Mouse (Mus musculus) lung, embryonic 16.5 days (tissue): ENCODE results near the gene Plxna3. TPM values are rescaled to one million over a fixed set of nuclear protein-coding genes. Genes with fewer than 3 reads are reported as not detected.

Experiments
- ATAC-seq: fragments of 200-750 bp; cut with Nextera tagmentation; 2 replicates; pipeline ENCODE4 v1.8.0; 2017; ENCODE audit warnings: low read depth, mild to moderate bottlenecking, moderate library complexity
- H3K27ac ChIP-seq: fragments of 300-500 bp; sonication (generic); 2 replicates; pipeline ENCODE4 v1.5.1; 2014; ENCODE audit warnings: mild to moderate bottlenecking, control low read depth, low read length
- H3K27me3 ChIP-seq: fragments of 300-500 bp; sonication (generic); 2 replicates; pipeline ENCODE4 v1.6.1; 2014; ENCODE audit warnings: low read depth, low read length, mixed read lengths; ENCODE audit not compliant: control insufficient read depth, insufficient read depth
- H3K36me3 ChIP-seq: fragments of 300-500 bp; sonication (generic); 2 replicates; pipeline ENCODE4 v1.6.1; 2014; ENCODE audit warnings: low read length; ENCODE audit not compliant: control insufficient read depth, insufficient read depth
- H3K4me1 ChIP-seq: fragments of 300-500 bp; sonication (generic); replicated peaks from 2 replicates; pipeline ENCODE4 v1.6.1; 2014; ENCODE audit warnings: low read length, mixed read lengths; ENCODE audit not compliant: control insufficient read depth, insufficient read depth
- H3K4me2 ChIP-seq: fragments of 300-500 bp; sonication (generic); 2 replicates; pipeline ENCODE4 v1.6.1; 2014; ENCODE audit warnings: low read depth, low read length, control low read depth
- H3K4me3 ChIP-seq: fragments of 300-500 bp; sonication (generic); 2 replicates; pipeline ENCODE4 v1.5.1; 2014; ENCODE audit warnings: mild to moderate bottlenecking, low read length, control low read depth
- H3K9ac ChIP-seq: fragments of 300-500 bp; sonication (generic); 2 replicates; pipeline ENCODE4 v1.6.1; 2014; ENCODE audit warnings: low read length, control low read depth
- H3K9me3 ChIP-seq: fragments of 300-500 bp; sonication (generic); 2 replicates; pipeline ENCODE4 v1.6.1; 2016; ENCODE audit warnings: low read length; ENCODE audit not compliant: control insufficient read depth
- WGBS: fragments of 180-500 bp; shearing (Covaris S2); extraction: QIAGEN DNeasy Blood & Tissue Kit; methylation state at CpG from one replicate; pipeline ENCODE4 v1.1.7; 2014; 5-methylcytosine and 5-hydroxymethylcytosine counted together
- polyA plus RNA-seq: library from polyadenylated mRNA; unstranded; fragments of >200 nt; fragmentation: Nextera tagmentation; extraction: Ambion mirVana; gene quantifications from 2 replicates; pipeline ENCODE4 v1.2.1, GENCODE M21; 2015

Gene Plxna3
- polyA plus RNA-seq, result 7.5 and 9.9 TPM in 2 replicates

DNA sequence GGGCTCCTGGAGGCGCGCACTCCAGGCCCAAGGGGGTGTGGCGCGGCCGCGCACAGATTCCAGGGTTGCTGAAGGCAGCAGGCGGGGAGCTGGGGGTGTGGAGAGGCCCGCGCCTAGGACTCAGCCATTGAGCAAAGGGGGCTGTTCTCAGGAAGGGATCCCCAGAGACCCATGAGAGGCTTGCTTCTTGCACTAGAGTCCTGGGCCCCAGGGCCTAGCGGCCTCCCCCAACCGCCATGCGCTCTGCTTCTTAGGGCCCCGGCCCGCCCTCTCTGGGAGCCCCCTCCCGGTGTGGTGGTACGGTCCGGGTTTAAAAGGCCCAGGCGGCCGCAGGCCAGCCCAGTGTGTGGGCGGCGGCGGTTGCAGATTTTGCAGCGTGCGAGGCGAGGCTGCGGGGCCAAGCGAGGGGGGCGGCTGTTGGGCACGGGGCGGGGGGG lies at the start of gene Plxna3:
Plxna3 (plus strand) TSS at position 342 of the 437 bp plus-strand sequence.
- peak within 1 kb of the TSS; percentile 56 for H3K4me3 ChIP-seq
- H3K27me3 ChIP-seq, result no peaks in the 10 kb centered on the region
- no peaks in the 10 kb centered on the region for H3K9me3 ChIP-seq
- H3K4me2 ChIP-seq, result peak within 1 kb of the TSS; percentile 80
- H3K36me3 ChIP-seq, result no peaks in the 10 kb centered on the region
- peak within 1 kb of the TSS; percentile 77 for H3K27ac ChIP-seq
- peak; percentile 97 for ATAC-seq
- no peaks in the 10 kb centered on the region for H3K4me1 ChIP-seq
- peak within 1 kb of the TSS; percentile 75 for H3K9ac ChIP-seq
- WGBS, result 9% methylated on average over 15 of the region's 30 CpGs

DNA sequence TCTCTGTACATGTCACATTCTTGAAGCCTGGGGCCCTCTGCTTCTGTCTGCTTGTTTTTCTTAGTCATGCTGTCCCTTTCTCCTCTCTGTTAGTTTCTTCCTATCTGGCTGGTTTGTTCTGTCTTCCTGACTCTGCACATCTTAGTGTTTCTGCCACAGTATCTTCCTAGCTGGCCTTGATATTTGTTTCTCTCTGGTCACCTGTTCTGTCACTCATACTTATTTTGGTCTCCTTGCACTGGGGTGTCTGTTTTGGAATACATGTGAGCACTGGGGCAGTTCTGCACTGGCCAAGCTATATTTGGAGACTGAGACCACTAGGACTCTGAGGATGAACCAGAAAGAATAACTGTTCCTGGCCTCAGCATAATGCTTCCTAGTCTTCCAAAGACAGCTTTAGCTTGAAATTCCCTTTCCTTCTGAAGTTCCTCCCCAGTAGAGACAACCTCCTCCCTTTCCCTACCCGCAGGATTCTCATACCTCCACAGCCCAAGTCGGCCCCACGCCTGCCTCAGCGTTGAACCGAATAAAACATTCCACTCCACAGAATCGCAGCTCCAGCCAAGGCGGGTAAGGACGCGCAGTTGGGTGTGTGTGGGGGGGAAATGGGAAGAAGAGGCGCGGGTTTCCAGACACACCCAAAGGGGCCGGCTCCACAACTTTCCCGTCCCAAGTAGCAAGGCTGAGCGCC lies 47.7 kb upstream of the Plxna3 start:
- peak overlapping the region; percentile 78 for H3K4me2 ChIP-seq
- 13% methylated on average over 11 of the region's 14 CpGs for WGBS
- H3K27ac ChIP-seq, result peak overlapping the region; percentile 81
- ATAC-seq, result 0 out of 2 replicates have a peak, but pooled peaks have one; percentile 1
- H3K27me3 ChIP-seq, result no peaks in the 10 kb centered on the region
- no peaks in the 10 kb centered on the region for H3K9me3 ChIP-seq
- peak overlapping the region; percentile 77 for H3K9ac ChIP-seq
- no peaks in the 10 kb centered on the region for H3K36me3 ChIP-seq
- peaks cover 4% of the 10 kb centered on the region; the same call in 1 of the 2 replicates for H3K4me1 ChIP-seq
- H3K4me3 ChIP-seq, result peak overlapping the region; percentile 64

DNA sequence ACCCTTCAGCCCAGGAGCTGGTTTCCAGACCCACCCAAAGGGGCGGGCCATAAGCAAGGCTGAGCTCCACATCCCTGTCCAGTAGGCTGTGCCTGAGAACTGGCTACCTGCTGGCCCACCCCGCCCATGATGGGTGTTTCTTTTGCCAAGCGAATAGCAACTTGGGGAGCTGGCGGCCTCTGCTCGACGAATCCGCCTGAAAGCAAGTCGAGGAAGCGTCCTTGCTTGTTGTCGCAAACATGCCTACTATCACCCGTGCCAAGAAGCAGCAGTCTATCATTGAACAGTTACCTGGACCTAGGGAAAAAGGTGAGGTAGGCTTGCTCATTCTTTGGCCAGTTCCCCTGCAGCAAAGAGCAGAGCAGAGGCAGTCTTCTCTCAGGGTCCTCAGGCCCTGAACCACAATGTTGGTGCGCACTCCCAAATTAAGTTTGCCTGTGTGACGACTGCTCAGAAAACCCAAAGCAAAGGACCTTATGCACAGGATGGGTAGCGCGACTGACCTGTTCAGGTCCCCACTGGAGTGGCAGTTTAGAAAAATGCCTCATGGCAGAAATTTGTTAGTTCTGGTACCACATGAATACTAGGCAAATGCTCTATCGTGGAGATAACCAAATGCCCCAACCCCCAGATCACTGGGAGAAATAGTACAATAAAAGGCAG lies 47.0 kb upstream of the Plxna3 start, which contains the start of the genes Taz and Dnase1l1:
Taz (plus strand) TSS at position 181 of the 663 bp plus-strand sequence.
Dnase1l1 (minus strand) TSS at position 606 of the 663 bp plus-strand sequence.
- no peaks in the 10 kb centered on the region for H3K36me3 ChIP-seq
- H3K9ac ChIP-seq, result peak within 1 kb of the TSS; percentile 77
- peak within 1 kb of the TSS; percentile 64 for H3K4me3 ChIP-seq
- no peaks in the 10 kb centered on the region for H3K27me3 ChIP-seq
- ATAC-seq, result peak; percentile 95
- WGBS, result 13% methylated on average over 16 of the region's 16 CpGs
- peak within 1 kb of the TSS; percentile 93 for H3K27ac ChIP-seq
- H3K9me3 ChIP-seq, result no peaks in the 10 kb centered on the region
- peak within 1 kb of the TSS; percentile 78 for H3K4me2 ChIP-seq
- H3K4me1 ChIP-seq, result peaks cover 4% of the 10 kb centered on the region; the same call in 1 of the 2 replicates

DNA sequence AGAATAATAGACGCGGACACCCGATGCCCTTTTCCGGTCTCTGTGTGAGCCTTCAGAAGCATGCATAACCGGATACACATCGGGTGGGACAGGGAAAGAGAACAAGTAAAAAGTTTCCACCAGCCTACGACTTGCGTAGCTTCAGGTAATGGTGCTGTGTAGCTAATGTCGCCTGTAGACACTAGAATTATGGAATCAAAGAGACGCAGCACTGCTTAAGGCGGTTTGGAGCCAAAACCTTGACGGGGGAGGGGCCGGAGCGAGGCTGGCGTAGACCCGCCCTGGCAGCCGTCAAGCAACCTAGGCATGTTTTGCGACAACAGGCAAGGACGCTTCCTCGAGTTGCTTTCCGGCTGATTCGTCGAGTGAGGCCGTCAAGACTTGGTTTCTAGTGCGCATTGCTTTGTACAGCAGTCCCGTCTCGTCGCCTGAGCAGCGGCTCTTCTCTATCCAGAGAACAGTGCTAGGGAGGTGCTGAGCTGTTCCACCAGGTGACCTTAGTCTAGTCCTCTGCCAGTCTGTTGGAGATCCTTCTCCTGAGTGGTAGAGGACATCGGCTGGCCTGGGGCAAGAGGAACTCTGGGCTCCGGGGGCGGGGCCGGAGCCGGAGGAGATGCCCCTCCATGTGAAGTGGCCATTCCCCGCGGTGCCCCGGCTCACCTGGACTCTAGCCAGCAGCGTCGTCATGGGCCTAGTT lies 46.3 kb upstream of the Plxna3 start:
- H3K9ac ChIP-seq, result peak overlapping the region; percentile 77
- H3K4me1 ChIP-seq, result peaks cover 4% of the 10 kb centered on the region; the same call in 1 of the 2 replicates
- H3K27ac ChIP-seq, result peak overlapping the region; percentile 93
- no peaks in the 10 kb centered on the region for H3K27me3 ChIP-seq
- ATAC-seq, result peak; percentile 75
- H3K36me3 ChIP-seq, result no peaks in the 10 kb centered on the region
- H3K4me3 ChIP-seq, result peak overlapping the region; percentile 64
- peak overlapping the region; percentile 78 for H3K4me2 ChIP-seq
- no peaks in the 10 kb centered on the region for H3K9me3 ChIP-seq
- WGBS, result 18% methylated on average over 39 of the region's 39 CpGs

DNA sequence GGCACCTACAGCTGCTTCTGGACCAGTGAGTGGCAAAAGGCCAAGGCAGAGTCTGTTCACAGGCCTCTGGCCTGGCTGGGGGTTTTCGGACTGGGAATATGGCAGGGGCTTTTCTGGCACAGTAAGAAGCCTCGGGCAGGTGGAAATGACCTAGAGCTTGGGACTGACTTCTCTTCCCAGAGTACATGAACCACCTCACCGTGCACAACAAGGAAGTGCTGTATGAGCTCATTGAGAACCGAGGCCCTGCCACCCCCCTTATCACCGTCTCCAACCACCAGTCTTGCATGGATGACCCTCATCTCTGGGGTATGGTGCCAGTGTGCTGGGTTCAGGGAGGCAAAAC lies 45.8 kb upstream of the Plxna3 start:
- 27% methylated on average over 5 of the region's 5 CpGs for WGBS
- Histone ChIP-seq H3K9me3 (no peaks in the 10 kb centered on the region), H3K36me3 (no peaks in the 10 kb centered on the region), H3K4me2 (peak overlapping the region; percentile 78), H3K4me3 (peak overlapping the region; percentile 64), H3K27me3 (no peaks in the 10 kb centered on the region), H3K4me1 (peaks cover 4% of the 10 kb centered on the region; the same call in 1 of the 2 replicates), H3K9ac (peak overlapping the region; percentile 77), H3K27ac (peak overlapping the region; percentile 93)
- no peak; the same call in none of the 2 replicates for ATAC-seq

DNA sequence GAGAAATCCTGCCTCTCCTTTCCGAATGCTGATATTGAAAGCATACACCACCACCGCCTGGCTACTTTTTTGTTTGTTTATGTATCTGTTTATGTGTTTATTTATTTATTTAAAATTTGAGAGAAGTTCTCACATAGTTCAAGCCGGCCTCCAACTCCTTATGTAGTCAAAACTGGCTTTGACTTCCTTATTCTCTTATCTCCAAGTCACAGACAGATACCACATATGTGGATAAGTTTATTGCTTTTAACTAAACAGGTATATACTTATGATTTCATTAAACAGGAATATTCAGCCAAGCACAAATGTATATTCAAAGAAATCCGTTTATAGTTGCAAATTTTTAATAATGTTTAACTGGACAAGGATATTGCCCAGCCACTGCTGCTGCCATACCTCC lies 35.4 kb upstream of the Plxna3 start:
- no peak overlapping the region for H3K27ac ChIP-seq
- 70% methylated on average over 4 of the region's 4 CpGs for WGBS
- H3K4me3 ChIP-seq, result no peak overlapping the region
- H3K4me1 ChIP-seq, result peaks cover 2% of the 10 kb centered on the region; the same call in 1 of the 2 replicates
- no peaks in the 10 kb centered on the region for H3K27me3 ChIP-seq
- no peak for ATAC-seq
- no peak overlapping the region for H3K9ac ChIP-seq
- H3K36me3 ChIP-seq, result no peaks in the 10 kb centered on the region
- no peak overlapping the region for H3K4me2 ChIP-seq
- H3K9me3 ChIP-seq, result no peaks in the 10 kb centered on the region

DNA sequence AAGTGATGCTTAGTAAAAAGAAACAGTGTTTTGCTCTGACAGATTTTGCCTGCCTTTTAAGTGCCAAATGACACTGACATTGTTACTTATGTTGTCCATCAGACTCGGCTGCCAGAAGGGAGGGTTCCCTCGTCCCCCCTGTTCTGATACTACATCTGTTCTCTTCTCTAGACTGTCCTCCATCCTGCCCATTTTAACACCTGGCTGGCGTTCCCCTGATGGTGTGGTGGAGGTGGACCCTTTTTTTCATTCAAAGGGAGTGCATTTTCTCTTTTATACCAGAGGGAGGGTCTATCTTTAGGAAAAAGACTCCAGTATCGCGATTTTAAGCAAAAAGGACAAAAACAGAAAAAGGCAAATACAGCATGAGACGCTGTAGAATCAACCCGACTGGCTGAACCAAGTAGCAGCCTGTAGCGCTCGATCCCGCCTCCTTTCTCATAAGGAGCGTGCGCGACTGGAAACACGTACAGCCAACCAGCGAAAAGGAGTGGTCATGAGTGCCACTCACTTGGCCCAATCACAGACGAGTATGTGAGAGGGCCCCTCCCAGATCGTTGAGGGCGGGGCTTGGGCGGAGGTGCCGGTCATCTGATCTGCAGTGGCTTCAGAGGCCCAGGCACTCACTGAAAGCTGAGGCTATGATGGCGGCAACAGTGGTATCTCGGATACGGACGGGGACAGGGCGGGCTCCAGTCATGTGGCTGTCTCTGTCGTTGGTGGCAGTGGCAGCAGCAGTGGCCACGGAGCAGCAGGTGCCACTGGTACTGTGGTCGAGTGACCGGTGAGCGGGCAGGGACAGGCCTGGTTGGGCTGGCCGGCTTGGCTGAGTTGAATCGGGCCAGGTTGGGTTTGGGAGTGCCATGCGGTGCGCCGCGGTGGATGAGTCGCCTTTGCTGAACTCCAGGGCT lies 32.1 kb upstream of the Plxna3 start, which contains the start of gene Atp6ap1:
Atp6ap1 (plus strand) TSS at position 560 of the 911 bp plus-strand sequence.
- peak within 1 kb of the TSS; percentile 52; the same call in 1 of the 2 replicates for H3K27ac ChIP-seq
- peak; percentile 100 for ATAC-seq
- WGBS, result 11% methylated on average over 37 of the region's 37 CpGs

DNA sequence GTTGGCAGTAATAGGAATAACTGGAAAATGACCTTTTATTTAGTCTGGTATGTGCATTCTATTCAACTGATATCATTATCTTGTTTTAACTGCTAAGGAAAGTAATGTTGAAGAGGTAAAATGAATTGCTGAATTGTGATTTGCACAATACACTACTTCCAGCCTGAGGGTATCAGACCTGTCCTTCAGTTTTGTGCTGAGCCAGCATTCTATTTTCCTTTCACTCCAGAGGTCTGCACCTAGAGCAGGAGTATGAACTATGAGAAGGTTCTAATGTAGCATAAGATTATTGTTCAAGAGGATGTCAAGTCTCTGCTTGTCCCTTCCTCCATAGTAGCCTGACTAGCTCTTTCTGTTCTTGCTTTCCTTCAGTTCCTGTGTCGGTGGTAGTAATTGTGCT lies 30.5 kb upstream of the Plxna3 start:
- peaks cover 4% of the 10 kb centered on the region; the same call in 1 of the 2 replicates for H3K36me3 ChIP-seq
- ATAC-seq, result no peak
- peaks cover 2% of the 10 kb centered on the region; the same call in 1 of the 2 replicates for H3K4me1 ChIP-seq
- H3K4me3 ChIP-seq, result no peak overlapping the region
- no peaks in the 10 kb centered on the region for H3K27me3 ChIP-seq
- no peak overlapping the region for H3K27ac ChIP-seq
- 77% methylated on average over 1 of the region's 1 CpGs for WGBS
- H3K9ac ChIP-seq, result no peak overlapping the region
- no peaks in the 10 kb centered on the region for H3K9me3 ChIP-seq
- no peak overlapping the region for H3K4me2 ChIP-seq

More for the DNA sequence above, 32.1 kb upstream of the Plxna3 start, which contains the start of gene Atp6ap1:
- H3K9me3 ChIP-seq, result no peaks in the 10 kb centered on the region
- H3K36me3 ChIP-seq, result 0 out of 2 replicates have a peak, but pooled peaks cover 2% of the 10 kb centered on the region
- peak within 1 kb of the TSS; percentile 79 for H3K9ac ChIP-seq
- H3K4me1 ChIP-seq, result peaks cover 2% of the 10 kb centered on the region; the same call in 1 of the 2 replicates
- H3K4me3 ChIP-seq, result peak within 1 kb of the TSS; percentile 76
- no peaks in the 10 kb centered on the region for H3K27me3 ChIP-seq
- peak within 1 kb of the TSS; percentile 67 for H3K4me2 ChIP-seq
